Mouse (Mus musculus): ENCODE measurements around the gene Rimbp2. TPM values are rescaled to one million over a fixed set of nuclear protein-coding genes. Genes with fewer than 3 reads are reported as not detected.
A peak's percentile ranks its signal among the peaks of the same experiment; 100 is the strongest.
"Not testable (repeated sequence)": the region's sequence is repeated elsewhere in the genome, so short reads cannot be mapped to it uniquely, and the experiment has no call there.

Gene Rimbp2
- polyA plus RNA-seq, 1 experiment from 2014 or later: 5.1 TPM

- Histone ChIP-seq H3K27me3 (ENCODE audit: control insufficient read depth, insufficient read depth, low read length) (no peaks in the 10 kb centered on the region), H3K9ac (replicated peaks; ENCODE audit: low read length) (no peak overlapping the region), H3K36me3 (ENCODE audit: control insufficient read depth, insufficient read depth, low read length) (no peaks in the 10 kb centered on the region), H3K4me1 (ENCODE audit: control insufficient read depth, insufficient read depth, low read length) (peaks cover 10% of the 10 kb centered on the region), H3K9me3 (ENCODE audit: control insufficient read depth, low read length) (no peaks in the 10 kb centered on the region), H3K27ac (replicated peaks; ENCODE audit: low read depth, low read length) (no peak overlapping the region), H3K4me3 (replicated peaks; ENCODE audit: low read depth, low read length) (no peak overlapping the region), H3K4me2 (ENCODE audit: low read length) (peak overlapping the region; percentile 44)
- WGBS: 13% methylated on average over 16 of the region's 17 CpGs
- peak; percentile 43; the same call in 1 of the 2 replicates for ATAC-seq (ENCODE audit: low FRiP score, low TSS enrichment)
- DNase-seq: peak; percentile 70
Observed at GRCm38 (mm10) chr5:128739168-128739837, 214.0 kb downstream of the Rimbp2 start.

- Histone ChIP-seq H3K9ac (replicated peaks; ENCODE audit: low read length) (no peak overlapping the region), H3K9me3 (ENCODE audit: control insufficient read depth, low read length) (no peaks in the 10 kb centered on the region), H3K4me1 (ENCODE audit: control insufficient read depth, insufficient read depth, low read length) (peaks cover 10% of the 10 kb centered on the region), H3K4me3 (replicated peaks; ENCODE audit: low read depth, low read length) (no peak overlapping the region), H3K4me2 (ENCODE audit: low read length) (no peak overlapping the region), H3K27ac (replicated peaks; ENCODE audit: low read depth, low read length) (no peak overlapping the region), H3K36me3 (ENCODE audit: control insufficient read depth, insufficient read depth, low read length) (no peaks in the 10 kb centered on the region), H3K27me3 (ENCODE audit: control insufficient read depth, insufficient read depth, low read length) (no peaks in the 10 kb centered on the region)
- ATAC-seq (ENCODE audit: low FRiP score, low TSS enrichment): no peak
- DNase-seq: no peak
- WGBS: 81% methylated on average over 22 of the region's 22 CpGs
Observed at GRCm38 (mm10) chr5:128735921-128736320, 217.4 kb downstream of the Rimbp2 start.

GRCm38 (mm10) chr5:128733955-128734354 lies 219.3 kb downstream of the Rimbp2 start:
- ATAC-seq (ENCODE audit: low FRiP score, low TSS enrichment) (no peak), DNase-seq (peak; percentile 88)

GRCm38 (mm10) chr5:128732416-128733014 lies 220.8 kb downstream of the Rimbp2 start:
- Histone ChIP-seq H3K4me2 (ENCODE audit: low read length) (no peak overlapping the region), H3K4me1 (ENCODE audit: control insufficient read depth, insufficient read depth, low read length) (no peaks in the 10 kb centered on the region), H3K9ac (replicated peaks; ENCODE audit: low read length) (no peak overlapping the region), H3K27me3 (ENCODE audit: control insufficient read depth, insufficient read depth, low read length) (no peaks in the 10 kb centered on the region), H3K27ac (replicated peaks; ENCODE audit: low read depth, low read length) (no peak overlapping the region), H3K36me3 (ENCODE audit: control insufficient read depth, insufficient read depth, low read length) (no peaks in the 10 kb centered on the region), H3K9me3 (ENCODE audit: control insufficient read depth, low read length) (no peaks in the 10 kb centered on the region), H3K4me3 (replicated peaks; ENCODE audit: low read depth, low read length) (no peak overlapping the region)
- DNase-seq (peak; percentile 39), ATAC-seq (ENCODE audit: low FRiP score, low TSS enrichment) (no peak)
- WGBS: 67% methylated on average over 11 of the region's 11 CpGs

More at GRCm38 (mm10) chr5:128733955-128734354, 219.3 kb downstream of the Rimbp2 start:
- H3K27me3 ChIP-seq (ENCODE audit: control insufficient read depth, insufficient read depth, low read length): no peaks in the 10 kb centered on the region
- no peak overlapping the region for H3K4me3 ChIP-seq (replicated peaks; ENCODE audit: low read depth, low read length)
- no peak overlapping the region for H3K27ac ChIP-seq (replicated peaks; ENCODE audit: low read depth, low read length)
- H3K4me1 ChIP-seq (ENCODE audit: control insufficient read depth, insufficient read depth, low read length): peaks cover 1% of the 10 kb centered on the region; the same call in 1 of the 2 replicates
- WGBS: 6% methylated on average over 6 of the region's 6 CpGs
- no peaks in the 10 kb centered on the region for H3K36me3 ChIP-seq (ENCODE audit: control insufficient read depth, insufficient read depth, low read length)
- no peak overlapping the region for H3K9ac ChIP-seq (replicated peaks; ENCODE audit: low read length)
- H3K9me3 ChIP-seq (ENCODE audit: control insufficient read depth, low read length): no peaks in the 10 kb centered on the region
- no peak overlapping the region for H3K4me2 ChIP-seq (ENCODE audit: low read length)

GRCm38 (mm10) chr5:128730634-128731033 lies 222.7 kb downstream of the Rimbp2 start:
- H3K27me3 ChIP-seq (ENCODE audit: control insufficient read depth, insufficient read depth, low read length): no peaks in the 10 kb centered on the region
- WGBS: 45% methylated on average over 5 of the region's 5 CpGs
- H3K9me3 ChIP-seq (ENCODE audit: control insufficient read depth, low read length): no peaks in the 10 kb centered on the region
- no peaks in the 10 kb centered on the region for H3K4me1 ChIP-seq (ENCODE audit: control insufficient read depth, insufficient read depth, low read length)
- H3K4me2 ChIP-seq (ENCODE audit: low read length): no peak overlapping the region
- no peak overlapping the region for H3K9ac ChIP-seq (replicated peaks; ENCODE audit: low read length)
- DNase-seq: peak; percentile 77
- no peak overlapping the region for H3K27ac ChIP-seq (replicated peaks; ENCODE audit: low read depth, low read length)
- H3K4me3 ChIP-seq (replicated peaks; ENCODE audit: low read depth, low read length): no peak overlapping the region
- H3K36me3 ChIP-seq (ENCODE audit: control insufficient read depth, insufficient read depth, low read length): no peaks in the 10 kb centered on the region
- no peak for ATAC-seq (ENCODE audit: low FRiP score, low TSS enrichment)

GRCm38 (mm10) chr5:128729341-128729740 lies 223.9 kb downstream of the Rimbp2 start:
- Histone ChIP-seq H3K9me3 (ENCODE audit: control insufficient read depth, low read length) (no peaks in the 10 kb centered on the region), H3K9ac (replicated peaks; ENCODE audit: low read length) (no peak overlapping the region), H3K4me1 (ENCODE audit: control insufficient read depth, insufficient read depth, low read length) (no peaks in the 10 kb centered on the region), H3K27me3 (ENCODE audit: control insufficient read depth, insufficient read depth, low read length) (no peaks in the 10 kb centered on the region), H3K4me3 (replicated peaks; ENCODE audit: low read depth, low read length) (no peak overlapping the region), H3K4me2 (ENCODE audit: low read length) (no peak overlapping the region), H3K36me3 (ENCODE audit: control insufficient read depth, insufficient read depth, low read length) (no peaks in the 10 kb centered on the region), H3K27ac (replicated peaks; ENCODE audit: low read depth, low read length) (no peak overlapping the region)
- WGBS: 81% methylated on average over 5 of the region's 5 CpGs
- ATAC-seq (ENCODE audit: low FRiP score, low TSS enrichment) (no peak), DNase-seq (peak; percentile 58)

- not testable (repeated sequence) for H3K27ac ChIP-seq (replicated peaks; ENCODE audit: low read depth, low read length); H3K4me3 ChIP-seq (replicated peaks; ENCODE audit: low read depth, low read length); H3K9ac ChIP-seq (replicated peaks; ENCODE audit: low read length); ATAC-seq (ENCODE audit: low FRiP score, low TSS enrichment); H3K27me3 ChIP-seq (ENCODE audit: control insufficient read depth, insufficient read depth, low read length); H3K9me3 ChIP-seq (ENCODE audit: control insufficient read depth, low read length); H3K4me1 ChIP-seq (ENCODE audit: control insufficient read depth, insufficient read depth, low read length); DNase-seq; H3K4me2 ChIP-seq (ENCODE audit: low read length); H3K36me3 ChIP-seq (ENCODE audit: control insufficient read depth, insufficient read depth, low read length)
- 93% methylated on average over 11 of the region's 11 CpGs for WGBS
Observed at GRCm38 (mm10) chr5:128720461-128720860, 232.8 kb downstream of the Rimbp2 start.

GRCm38 (mm10) chr5:128715171-128715570 lies 238.1 kb downstream of the Rimbp2 start:
- Histone ChIP-seq H3K4me3 (replicated peaks; ENCODE audit: low read depth, low read length) (no peak overlapping the region), H3K36me3 (ENCODE audit: control insufficient read depth, insufficient read depth, low read length) (no peaks in the 10 kb centered on the region), H3K4me1 (ENCODE audit: control insufficient read depth, insufficient read depth, low read length) (no peaks in the 10 kb centered on the region), H3K27ac (replicated peaks; ENCODE audit: low read depth, low read length) (no peak overlapping the region), H3K27me3 (ENCODE audit: control insufficient read depth, insufficient read depth, low read length) (no peaks in the 10 kb centered on the region), H3K9ac (replicated peaks; ENCODE audit: low read length) (no peak overlapping the region), H3K4me2 (ENCODE audit: low read length) (no peak overlapping the region), H3K9me3 (ENCODE audit: control insufficient read depth, low read length) (0 out of 2 replicates have a peak, but pooled peaks cover 2% of the 10 kb centered on the region)
- WGBS: 64% methylated on average over 16 of the region's 16 CpGs
- DNase-seq: peak; percentile 43
- ATAC-seq (ENCODE audit: low FRiP score, low TSS enrichment): no peak

GRCm38 (mm10) chr5:128711847-128712246 lies 241.4 kb downstream of the Rimbp2 start:
- Histone ChIP-seq H3K27ac (replicated peaks; ENCODE audit: low read depth, low read length) (no peak overlapping the region), H3K9me3 (ENCODE audit: control insufficient read depth, low read length) (no peaks in the 10 kb centered on the region), H3K4me2 (ENCODE audit: low read length) (no peak overlapping the region), H3K27me3 (ENCODE audit: control insufficient read depth, insufficient read depth, low read length) (no peaks in the 10 kb centered on the region), H3K4me1 (ENCODE audit: control insufficient read depth, insufficient read depth, low read length) (no peaks in the 10 kb centered on the region), H3K9ac (replicated peaks; ENCODE audit: low read length) (no peak overlapping the region), H3K4me3 (replicated peaks; ENCODE audit: low read depth, low read length) (no peak overlapping the region), H3K36me3 (ENCODE audit: control insufficient read depth, insufficient read depth, low read length) (no peaks in the 10 kb centered on the region)
- ATAC-seq (ENCODE audit: low FRiP score, low TSS enrichment): no peak
- peak; percentile 43 for DNase-seq
- WGBS: 89% methylated on average over 6 of the region's 6 CpGs

Measured in midbrain, embryonic 14.5 days (tissue).